Mouse (Mus musculus) granulocyte monocyte progenitor cell, adult 5-6 weeks (primary cell): Measurements from ENCODE around the gene Zfp385b. TPM values are rescaled to one million over a fixed set of nuclear protein-coding genes. Genes with fewer than 3 reads are reported as not detected.

Experiments used
- ATAC-seq: replicated peaks from 2 replicates; pipeline ENCODE4 v1.8.0; 2016; ENCODE audit warnings: mild to moderate bottlenecking, moderate TSS enrichment, inconsistent platforms; ENCODE audit not compliant: poor library complexity, severe bottlenecking
- total RNA-seq, 2 experiments: library from RNA; stranded (forward) in 1 of 2; stranded (reverse) in 1 of 2; fragments of 200-712, 200-1000 nt in 1 of 2; fragments of >200 nt in 1 of 2; fragmentation: Nextera tagmentation in 1 of 2; gene quantifications; 2 replicates each; pipeline ENCODE4 v1.2.3; 2014 to 2017

The Zfp385b gene
- total RNA-seq, 2 experiments from 2014 or later: not detected

DNA sequence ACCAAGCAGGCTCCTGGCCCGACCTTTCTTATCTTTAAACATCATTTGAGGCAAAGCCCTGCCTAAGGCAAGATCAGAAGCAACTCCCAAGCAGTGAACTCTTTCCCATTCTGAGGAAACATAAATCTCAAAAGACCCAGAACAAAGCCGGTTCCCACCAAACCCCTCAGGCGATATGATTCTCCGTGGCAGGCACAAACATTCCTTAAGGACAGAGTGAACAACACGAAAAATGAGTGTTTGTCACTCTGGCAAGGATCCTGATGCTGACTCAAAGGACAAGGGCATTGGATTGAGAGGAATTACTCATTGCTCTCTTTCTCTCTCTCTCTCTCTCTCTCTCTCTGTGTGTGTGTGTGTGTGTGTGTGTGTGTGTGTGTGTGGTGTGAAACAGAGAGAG, 105.6 kb downstream of the Zfp385b start:
- no peak for ATAC-seq

DNA sequence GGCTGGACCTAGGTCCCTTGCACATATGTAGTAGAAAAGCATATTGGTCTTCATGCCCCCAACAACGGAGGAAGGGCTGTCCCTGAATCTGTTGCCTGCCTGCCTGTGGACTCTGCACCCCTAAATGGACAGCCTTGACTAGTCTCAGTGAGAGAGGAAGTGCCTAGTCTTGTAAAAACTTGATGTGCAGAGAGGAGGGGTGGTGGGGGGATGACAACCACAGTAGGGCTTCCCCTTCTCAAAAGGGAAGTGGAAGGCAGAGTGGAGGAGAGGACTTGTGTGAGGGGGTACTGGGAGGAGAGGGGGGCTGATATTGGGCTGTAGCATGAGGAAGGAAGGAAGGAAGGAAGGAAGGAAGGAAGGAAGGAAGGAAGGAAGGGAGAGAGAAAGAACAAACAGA, 107.7 kb downstream of the Zfp385b start:
- peak; percentile 90 for ATAC-seq

DNA sequence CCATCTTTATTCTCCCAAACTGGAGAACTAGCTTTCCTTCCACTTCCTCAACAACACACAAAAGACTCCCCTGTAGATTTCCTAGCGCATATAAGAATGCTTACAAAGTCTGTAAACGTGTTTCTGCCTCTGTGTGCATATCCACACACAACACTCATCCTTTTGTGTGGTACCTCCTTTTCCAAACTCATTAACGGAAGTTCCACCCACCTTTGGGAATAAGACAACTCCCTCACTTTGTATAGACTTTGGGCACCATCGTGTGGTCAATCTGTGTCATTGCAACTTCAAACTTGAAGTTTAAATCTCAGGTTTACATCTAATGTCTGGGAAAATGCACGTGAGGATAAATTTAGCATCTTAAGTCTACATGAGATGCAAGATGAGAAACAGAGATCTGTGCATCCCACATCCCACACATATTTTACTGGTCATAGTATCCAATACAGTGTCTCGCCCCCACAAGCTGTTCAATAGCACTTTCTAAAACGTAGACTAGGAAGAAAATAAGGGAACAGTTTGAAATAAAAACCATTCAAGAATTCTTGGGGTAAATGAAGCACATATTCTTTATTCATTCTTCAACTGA, 110.1 kb downstream of the Zfp385b start:
- peak; percentile 75 for ATAC-seq

DNA sequence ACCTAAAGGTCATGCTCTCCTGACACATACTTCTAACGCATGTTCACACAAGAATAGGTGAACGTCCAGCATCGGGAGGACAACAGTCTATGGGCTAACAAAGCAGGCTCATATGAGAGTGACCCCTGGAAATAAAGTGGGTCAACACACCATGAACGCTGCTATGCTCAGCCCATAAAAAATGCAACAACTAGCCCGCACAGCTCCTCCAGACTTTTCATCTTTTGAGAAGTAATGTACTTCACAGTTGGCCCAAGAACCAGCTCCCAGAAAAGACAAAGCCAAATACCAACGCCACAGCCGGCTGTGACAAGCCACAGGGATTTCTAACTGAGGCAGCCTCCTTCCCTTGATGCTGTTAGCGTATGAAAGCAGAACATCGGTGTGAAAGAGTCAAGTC, 112.3 kb downstream of the Zfp385b start:
- ATAC-seq: no peak

DNA sequence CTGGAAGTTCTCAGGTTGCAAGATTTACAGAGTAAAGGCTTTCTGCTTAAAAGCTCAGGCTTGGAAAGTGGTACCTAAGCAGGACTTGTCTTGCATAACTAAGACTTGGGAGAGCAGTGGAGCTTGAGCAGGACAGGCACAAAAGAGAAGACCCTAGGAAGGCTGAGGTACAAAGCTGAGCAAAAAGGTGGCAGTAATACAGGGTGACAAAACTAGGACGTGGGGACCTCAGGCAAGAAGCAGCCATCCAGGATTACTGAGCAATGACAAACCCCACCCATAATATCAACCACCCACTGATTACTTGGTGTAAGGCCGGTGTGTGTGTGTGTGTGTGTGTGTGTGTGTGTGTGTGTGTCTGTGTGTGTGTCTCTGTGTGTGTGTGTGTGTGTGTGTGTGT, 114.0 kb downstream of the Zfp385b start:
- no peak for ATAC-seq

DNA sequence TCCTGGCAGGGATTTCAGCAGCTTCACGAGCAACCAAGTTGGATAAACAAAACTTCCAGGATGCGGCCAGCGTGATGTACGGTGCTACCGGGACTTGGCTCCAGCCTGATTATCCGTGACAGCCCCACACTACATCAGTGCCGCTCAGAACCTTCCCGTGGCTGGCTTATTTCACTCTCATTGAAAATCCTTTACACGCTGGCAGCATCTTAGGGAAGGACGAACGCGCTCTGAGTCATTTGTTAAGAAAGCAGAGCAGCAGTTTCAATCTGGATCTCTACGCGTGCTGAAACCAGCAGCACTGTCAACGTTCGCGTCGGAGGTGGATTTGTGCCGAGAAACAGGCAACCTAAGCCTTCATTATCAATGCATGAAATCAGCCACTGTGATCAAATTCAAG, 116.4 kb downstream of the Zfp385b start:
- ATAC-seq: 0 out of 2 replicates have a peak, but pooled peaks have one; percentile 25

DNA sequence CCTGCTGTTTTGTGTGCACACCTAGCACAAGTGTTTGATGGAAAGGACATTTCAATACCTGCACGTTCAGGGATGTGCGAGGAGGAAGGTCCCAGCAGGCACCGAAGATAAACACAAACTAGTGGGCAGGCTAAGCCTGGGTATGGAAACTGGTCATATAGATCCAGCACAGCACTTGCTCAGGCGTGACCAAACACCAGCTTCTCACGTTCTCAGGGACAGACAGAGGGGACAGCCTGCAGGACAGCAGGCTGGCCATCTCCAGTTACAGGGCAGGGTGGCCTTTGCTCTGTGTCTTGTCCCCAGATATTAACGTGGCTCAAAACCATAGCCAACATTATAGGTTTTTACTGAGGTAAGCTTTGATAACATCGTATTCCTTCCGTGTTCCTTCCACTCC, 128.3 kb downstream of the Zfp385b start:
- no peak for ATAC-seq

DNA sequence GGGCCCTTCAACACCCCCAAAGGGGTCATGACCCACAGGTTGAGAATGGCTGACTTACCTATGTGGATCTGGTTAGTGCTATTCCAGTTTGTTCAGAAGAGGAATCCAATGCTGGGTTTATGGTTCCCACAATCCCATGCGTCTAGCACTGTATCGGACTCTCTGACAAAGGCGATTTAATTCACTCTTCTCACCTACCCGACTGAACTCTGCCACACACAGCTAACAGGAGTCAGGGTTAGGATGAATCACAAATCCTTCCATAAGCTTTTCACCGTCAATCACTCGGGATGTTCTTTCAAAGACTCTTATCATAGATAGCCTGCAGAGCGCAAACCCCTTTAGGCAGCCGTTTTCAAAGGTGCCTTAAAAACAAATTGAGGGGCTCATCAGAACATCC, 129.1 kb downstream of the Zfp385b start:
- ATAC-seq: no peak

DNA sequence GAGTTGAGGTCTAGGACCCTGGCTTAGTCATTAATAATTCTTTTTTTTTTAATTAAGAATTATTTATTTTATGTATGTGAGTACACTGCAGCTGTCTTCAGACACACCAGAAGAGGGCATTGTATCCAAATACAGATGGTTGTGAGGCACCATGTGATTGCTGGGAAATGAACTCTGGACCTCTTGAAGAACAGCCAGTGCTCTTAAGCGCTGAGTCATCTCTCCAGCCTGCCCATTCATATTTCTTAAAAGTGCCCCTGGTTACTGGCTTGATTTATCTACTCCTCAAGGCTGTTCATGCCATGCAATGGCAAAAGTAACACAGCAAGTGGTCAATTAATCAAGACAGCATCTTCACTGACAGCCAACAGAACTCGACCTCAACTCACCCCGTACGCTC, 130.8 kb downstream of the Zfp385b start:
- ATAC-seq: no peak

DNA sequence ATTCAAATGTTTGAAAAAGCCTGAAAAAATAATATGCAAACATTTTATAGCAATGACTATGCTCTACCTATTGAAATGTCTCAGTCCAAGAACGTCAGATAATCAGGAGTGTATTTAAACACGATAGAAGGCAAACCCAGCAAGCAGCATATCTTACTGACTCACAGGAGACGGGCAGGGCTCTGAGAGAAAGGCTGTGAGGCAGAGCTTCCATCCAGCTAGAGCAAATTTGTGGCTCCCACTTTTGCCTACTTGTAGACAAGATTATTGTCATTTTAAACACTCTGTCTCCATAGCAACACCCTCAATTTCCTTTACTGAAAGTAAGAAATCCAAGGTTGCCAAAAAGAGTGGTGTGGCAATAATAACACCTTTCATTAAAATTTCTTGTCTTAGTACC, 135.4 kb downstream of the Zfp385b start:
- no peak for ATAC-seq

DNA sequence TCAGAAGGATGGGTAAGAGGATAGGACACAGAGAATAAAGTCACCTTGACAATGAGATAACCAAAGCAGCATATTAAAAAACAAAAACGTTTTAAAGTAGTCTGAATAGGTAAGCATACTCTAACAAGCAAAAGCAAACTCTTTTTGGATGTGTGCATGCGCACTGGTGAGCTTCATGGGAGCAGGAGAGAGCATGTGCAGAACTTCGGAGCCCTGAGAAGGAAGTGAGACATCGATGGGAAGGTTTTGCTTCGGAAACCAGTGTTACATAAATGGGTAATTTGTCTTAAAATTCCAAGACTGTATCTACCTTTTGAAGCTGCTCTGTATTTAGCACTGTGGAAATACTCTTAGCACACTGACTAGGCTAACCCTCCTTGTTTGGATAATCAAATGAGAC, 137.2 kb downstream of the Zfp385b start:
- no peak for ATAC-seq

DNA sequence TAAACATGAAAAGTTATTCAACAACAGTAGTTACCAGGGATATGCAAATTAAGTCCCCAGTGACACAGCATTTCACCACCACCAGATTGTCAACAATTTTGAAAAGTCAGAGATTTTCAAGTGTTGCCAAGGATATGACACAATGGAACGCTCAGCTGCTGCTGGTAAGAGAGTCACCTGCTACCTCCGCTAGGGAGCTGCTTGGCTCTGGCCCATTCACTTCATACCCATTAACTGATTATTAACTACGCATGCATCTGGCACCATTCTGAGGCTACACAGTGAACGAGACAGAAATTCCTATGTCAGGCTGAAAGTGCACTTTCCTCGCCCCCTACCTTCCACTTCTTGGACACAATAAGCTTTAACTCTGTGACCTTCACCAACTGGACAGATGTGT, 137.7 kb downstream of the Zfp385b start:
- ATAC-seq: no peak

DNA sequence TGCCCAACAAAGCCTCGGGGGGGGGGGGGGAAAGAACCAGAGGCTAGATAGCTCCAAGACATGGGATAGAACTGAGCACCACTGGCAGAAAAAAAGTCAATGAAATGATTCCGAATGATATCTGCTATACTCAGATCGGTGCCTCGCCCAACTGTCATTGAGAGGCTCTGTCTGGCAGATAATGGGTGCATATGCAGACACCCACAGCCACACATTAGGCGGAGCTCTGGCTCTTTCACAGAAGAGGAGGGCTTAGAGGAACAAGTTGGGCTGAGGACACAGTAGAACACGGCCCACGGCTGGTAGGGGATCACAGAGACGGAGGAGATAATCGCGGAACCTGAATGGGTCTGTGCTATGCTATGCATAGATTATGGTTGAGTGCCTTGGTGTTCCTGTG, 145.7 kb downstream of the Zfp385b start:
- no peak for ATAC-seq

DNA sequence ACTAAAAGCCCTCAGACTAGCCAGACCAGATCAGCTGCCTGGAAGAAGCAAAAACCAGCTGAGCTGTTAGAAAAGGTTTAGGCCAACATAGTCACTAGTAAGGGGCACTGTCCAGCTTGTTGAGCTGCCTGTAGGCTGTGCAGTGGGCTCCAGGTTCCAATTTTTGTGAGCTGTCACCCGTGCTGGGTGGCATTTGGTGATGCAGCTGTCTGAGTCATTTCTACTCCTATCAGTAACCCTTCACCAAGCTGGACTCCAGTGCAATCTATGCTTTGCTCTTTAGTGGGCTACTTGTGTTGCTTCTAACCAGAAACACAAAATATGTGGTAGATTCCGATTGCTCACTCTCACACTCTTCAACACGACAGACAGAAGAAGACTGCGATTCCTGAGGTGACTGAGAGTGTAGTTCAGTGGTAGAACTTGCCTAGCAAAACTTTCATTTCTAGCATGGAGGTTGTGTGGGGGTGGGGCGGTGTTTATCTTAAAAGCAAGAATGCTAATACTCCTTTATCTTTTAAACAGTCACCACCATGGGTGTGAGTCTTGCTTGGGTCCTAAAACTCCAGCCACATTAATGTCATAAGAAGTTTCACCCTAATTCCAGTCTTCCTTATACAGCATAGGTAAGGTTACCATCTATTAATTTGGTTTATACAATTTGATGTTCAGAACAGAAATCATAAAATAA, 147.1 kb downstream of the Zfp385b start:
- no peak for ATAC-seq

DNA sequence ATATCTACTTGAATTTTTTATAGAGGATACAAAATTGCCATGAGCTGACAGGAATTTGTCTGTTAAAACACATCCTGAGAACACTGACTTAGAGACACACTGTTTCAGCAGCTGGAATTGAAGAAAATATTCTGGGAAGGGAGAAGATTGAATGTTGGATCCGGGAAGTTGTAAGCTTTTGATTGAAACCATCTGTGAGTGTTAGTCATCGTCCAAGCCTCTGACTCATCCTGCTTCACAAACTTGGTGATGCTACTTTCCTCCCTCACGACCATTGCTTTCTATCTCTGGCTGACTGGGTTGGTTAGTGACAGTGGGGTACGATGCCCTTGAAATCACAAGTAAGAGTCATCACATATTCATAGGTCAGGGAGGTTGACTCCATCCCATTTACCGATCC, 157.3 kb downstream of the Zfp385b start:
- ATAC-seq: no peak

DNA sequence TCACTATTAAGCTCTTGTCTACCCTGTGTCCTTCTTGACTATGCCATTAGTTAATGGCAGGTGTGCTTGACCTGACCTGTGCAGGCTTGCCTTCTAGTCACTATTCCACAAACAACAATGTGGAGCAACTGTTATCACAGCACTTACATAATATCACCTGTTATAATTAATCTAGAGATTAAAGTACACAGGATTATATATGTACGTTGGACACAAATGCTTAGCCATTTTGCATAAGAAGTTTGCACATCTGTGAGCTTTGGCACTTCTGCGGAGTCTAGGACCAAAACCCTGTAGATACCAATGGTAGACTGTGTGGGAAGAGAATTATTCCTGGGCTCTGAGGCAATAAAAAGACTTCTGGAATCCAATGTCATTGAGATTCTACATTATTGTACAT, 165.8 kb downstream of the Zfp385b start:
- ATAC-seq: no peak

DNA sequence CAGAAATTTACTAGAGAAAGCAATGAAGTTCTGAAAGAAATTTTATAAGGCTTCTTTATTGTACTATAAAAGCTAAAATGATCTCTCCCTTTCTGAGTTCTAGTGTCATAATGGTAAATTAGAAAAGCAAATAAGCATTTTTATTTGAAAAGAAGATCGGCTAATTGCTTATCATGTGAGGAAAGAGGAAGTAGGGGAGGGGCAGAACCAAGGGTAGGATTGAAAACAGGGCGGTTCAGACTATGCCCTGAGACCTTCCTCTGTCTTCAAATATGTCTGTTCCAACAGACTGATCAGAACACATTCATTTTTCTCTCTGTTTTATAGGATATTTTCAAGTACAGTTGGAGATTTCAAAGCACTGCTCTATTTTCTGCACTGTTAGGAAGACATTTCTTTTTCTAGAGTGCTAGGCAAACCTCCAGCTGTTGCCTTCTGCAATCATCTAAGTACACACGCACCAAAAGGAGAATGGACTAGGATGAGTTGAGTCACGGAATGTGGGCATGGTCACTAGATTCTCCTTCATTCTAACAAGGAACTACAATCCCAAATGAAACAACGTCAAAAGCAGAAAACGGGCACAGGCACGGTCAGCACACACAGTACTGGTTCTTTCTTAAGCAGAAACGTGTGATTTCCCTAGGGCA, 177.8 kb downstream of the Zfp385b start:
- no peak for ATAC-seq

DNA sequence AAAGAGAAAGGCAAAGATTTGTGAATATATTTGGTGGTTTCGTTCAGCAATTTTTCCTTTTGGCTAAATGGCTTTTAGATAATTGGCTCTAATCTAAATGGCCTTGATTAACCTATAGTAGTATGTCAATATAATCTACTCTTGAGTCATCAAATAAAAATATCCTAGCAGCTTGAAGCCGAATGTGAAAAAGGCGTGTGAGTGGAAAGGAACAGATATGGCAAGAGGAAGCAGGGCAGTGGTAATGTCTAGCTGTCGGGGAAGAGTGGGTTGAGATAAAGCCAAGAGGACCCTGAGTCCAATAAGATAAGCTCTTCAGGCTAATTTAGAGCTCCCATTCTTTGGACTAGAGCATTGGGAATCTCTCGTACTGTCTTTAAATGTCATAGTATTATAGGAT, 179.4 kb downstream of the Zfp385b start:
- no peak for ATAC-seq

DNA sequence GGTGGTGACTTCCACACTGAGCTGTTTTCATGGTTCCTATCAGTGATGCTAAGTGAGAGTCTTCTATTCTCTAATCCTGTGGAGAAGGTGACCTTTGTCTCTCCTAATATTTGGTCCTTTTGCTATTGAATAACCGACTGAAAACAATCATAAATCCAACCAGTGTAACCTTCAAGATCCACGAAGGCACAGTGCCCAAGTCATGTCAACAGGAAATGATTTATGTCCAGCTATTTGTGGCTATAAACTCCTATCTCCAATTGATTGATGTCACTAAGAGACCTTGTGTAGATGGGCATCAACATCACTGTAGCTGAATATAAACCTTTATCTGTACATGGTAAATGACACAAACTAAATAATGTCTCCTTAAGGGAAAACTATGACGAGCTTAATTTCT, 187.8 kb downstream of the Zfp385b start:
- ATAC-seq: no peak

DNA sequence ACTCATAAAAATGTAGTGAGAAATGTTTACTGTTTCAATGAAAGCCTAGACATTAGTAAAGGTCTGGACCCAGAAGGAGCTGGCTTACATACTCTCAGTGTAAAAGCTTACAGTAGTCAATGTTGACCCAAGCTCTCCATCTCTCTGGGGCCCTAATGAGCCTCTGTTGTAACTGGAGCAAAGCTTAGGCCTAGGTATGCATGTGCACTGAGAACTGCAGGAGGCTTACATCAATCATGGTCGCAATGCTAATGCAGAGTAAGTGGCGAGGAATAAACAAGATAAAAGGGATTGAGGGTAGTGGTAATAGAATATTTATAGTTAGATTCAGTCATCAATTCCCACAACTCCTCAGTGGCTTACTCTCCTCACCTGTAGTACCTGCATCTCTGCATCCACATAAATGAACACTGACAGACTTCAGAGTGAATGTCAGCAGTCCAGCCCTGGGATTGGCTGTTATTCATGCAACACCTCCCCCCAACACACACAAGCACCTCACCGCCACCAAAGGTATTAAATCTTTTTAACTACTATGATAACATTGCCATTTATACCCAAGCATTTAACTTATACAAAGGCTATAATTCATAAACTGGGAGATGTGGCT, 191.7 kb downstream of the Zfp385b start:
- ATAC-seq: no peak

DNA sequence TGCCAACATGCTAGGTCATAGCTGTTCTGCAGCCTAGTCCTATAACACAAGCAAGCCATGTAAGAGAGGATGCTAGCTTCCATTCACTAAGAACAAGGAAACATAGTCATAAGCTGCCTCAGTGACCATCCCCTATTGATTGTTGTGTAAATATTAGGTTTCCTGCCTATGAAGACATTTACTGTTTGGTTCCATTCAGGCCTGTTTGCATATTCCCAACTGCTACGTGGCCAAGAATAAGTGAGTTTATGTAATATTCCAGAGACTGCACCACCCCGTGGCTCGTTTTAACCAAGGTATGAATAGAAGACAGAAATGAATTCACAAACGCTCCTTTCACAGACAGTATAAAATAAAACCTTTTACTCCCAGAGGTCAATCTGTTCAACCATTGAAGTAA, 200.8 kb downstream of the Zfp385b start:
- no peak for ATAC-seq
